Mouse (Mus musculus): Measurements from ENCODE around the gene Mettl27.

The Mettl27 gene

GRCm38 (mm10) chr5:134986298-134987268 is 54.4 kb downstream of the Mettl27 start:
- DNase-seq (ENCODE audit: low spot score): no peak

DNA sequence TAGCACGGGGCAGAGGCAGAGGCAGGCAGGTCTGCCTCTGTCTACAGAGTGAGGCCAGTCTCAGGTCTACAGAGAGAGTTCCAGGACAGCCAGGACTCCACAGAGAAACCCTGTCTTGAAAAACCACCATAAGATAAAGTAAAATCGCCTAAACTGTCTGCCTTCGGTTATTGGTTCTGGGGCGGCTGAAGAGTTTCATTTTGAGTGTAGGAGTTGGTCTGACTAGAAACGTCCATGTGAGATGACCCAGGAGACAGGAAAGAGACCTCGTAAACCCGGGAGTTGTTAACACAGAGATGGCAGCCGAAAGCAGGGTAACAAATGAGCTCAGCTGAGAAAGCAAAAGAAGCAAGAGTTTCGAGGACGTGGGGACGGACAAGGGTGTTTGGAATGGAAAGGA is 57.0 kb downstream of the Mettl27 start:
- no peak for DNase-seq (ENCODE audit: low spot score)

DNA sequence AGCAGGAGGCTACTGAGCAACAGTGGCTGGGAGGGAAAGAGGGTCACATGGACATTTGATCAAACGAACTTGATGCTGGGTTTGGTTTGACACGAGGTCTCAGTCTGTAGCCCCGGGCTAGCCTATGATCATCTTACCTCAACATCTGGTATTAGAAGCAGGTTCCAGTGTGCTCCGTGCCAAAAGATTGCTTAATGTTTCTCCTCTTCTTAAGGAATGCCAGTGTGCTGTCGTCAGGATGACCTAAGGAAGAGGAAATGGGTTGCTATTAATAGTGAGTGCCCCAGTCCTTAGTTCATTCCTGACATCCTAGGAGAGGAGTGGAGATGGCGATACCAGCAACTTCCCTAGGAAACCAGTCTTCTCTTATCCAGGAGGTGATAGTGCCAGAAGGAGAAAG is 57.6 kb downstream of the Mettl27 start:
- DNase-seq (ENCODE audit: low spot score): no peak
